Mouse (Mus musculus) bone marrow macrophage, adult 2 months (primary cell): ENCODE results near the gene Ywhah. TPM values are rescaled to one million over a fixed set of nuclear protein-coding genes. Genes with fewer than 3 reads are reported as not detected.

Source experiments
- H3K27ac ChIP-seq: 2 replicates; pipeline ENCODE4 v1.5.1; 2012; ENCODE audit warnings: low read depth, low read length; ENCODE audit not compliant: insufficient read depth
- H3K4me1 ChIP-seq: 2 replicates; pipeline ENCODE4 v1.6.1; 2012; ENCODE audit warnings: low read length; ENCODE audit not compliant: control insufficient read depth, insufficient read depth
- H3K4me3 ChIP-seq: 2 replicates; pipeline ENCODE4 v1.5.1; 2012; ENCODE audit warnings: mild to moderate bottlenecking, low read length, moderate library complexity; ENCODE audit not compliant: insufficient read depth
- CTCF ChIP-seq: IDR thresholded peaks from 2 replicates; pipeline ENCODE4 v1.5.1; 2012; ENCODE audit warnings: low read depth, mild to moderate bottlenecking, low read length, moderate library complexity
- POLR2A ChIP-seq: IDR thresholded peaks from 2 replicates; pipeline ENCODE4 v1.6.1; 2012; ENCODE audit warnings: mild to moderate bottlenecking, low read depth, low read length, borderline replicate concordance
- polyA plus RNA-seq: library from polyadenylated mRNA; stranded (reverse); fragments of >200 nt; gene quantifications from 2 replicates; pipeline ENCODE4 v1.2.4, GENCODE M21; 2012; ENCODE audit not compliant: missing spikeins, insufficient read depth, insufficient read length

Ywhah gene
- polyA plus RNA-seq = 452 and 507 TPM in 2 replicates

GRCm38 (mm10) chr5:33018561-33019425 is at the start of gene Ywhah:
Gene Ywhah, plus strand, starts transcription at chr5:33018816.
- Histone ChIP-seq H3K4me1 (peaks cover 29% of the 10 kb centered on the region), H3K4me3 (peak within 1 kb of the TSS; percentile 90), H3K27ac (peak within 1 kb of the TSS; percentile 94)
- TF ChIP-seq CTCF (no peak), POLR2A (no peak)

DNA sequence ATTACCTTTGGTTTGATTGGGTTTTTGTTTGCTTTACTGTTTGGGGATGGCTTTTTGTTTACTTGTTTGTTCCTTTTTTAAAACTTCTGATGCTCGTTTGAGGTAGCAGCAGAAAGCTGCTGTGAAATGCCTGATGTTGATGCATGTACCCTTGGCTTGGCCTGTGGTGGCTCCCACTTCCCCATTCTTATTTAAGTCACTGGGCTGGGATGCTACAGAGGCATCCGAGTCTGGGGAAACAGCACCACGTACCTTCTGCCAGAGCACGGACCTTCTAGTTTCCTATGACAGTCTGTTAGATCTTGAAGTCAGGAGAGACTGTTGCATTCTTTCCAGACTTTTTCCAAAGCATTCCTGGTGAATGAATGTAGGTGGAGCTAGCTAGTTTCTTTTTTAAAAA is 42.1 kb upstream of the Ywhah start:
- H3K27ac ChIP-seq = no peak overlapping the region
- H3K4me1 ChIP-seq = no peaks in the 10 kb centered on the region
- no peak for TF ChIP-seq CTCF
- no peak for TF ChIP-seq POLR2A
- H3K4me3 ChIP-seq = no peak overlapping the region

GRCm38 (mm10) chr5:32977179-32977578 is 41.4 kb upstream of the Ywhah start:
- H3K4me3 ChIP-seq = no peak overlapping the region
- TF ChIP-seq POLR2A (no peak), CTCF (no peak)
- no peak overlapping the region for H3K27ac ChIP-seq
- H3K4me1 ChIP-seq = no peaks in the 10 kb centered on the region

DNA sequence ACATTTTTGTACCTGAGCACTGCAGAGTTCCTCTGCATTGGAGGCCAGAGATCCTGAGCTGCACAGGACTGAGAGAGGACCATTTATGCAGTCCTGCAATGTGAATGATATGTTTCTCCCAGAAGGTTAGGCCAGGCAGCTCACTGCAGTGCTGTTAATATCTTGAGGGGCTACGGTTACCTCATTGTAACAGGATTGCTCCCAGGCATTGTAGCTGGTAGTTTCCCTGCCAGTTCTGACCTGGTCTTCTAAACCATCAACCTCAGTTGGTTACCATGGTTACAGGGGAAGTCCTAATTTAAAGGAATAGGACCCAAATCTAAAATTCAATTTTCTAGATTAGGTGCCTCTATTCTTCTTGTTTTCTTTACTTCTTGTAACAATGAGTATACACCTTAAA is 33.2 kb upstream of the Ywhah start:
- Histone ChIP-seq H3K4me3 (no peak overlapping the region), H3K4me1 (peaks cover 3% of the 10 kb centered on the region; the same call in 1 of the 2 replicates), H3K27ac (no peak overlapping the region)
- TF ChIP-seq POLR2A (no peak), CTCF (no peak)

DNA sequence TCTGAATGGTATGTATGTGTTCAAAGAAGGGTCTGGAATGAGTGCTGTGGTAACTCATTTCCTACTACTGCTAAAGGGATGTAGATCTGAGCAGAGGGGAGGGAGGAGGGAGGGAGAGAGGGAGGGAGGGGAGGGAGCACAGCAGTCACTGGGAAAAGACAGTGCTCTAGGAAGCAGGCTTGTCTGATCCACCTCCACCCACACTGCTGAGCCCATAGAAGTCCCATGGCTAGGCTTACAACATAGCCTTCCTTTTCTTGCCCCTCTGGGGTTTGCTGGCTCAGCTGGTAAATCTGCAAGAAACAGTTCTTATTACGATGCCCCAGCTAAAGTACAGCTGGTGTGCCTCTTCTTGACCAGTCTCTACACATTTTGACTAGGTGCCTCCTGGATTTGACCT is 30.7 kb upstream of the Ywhah start:
- Histone ChIP-seq H3K27ac (peak overlapping the region; percentile 32; the same call in 1 of the 2 replicates), H3K4me3 (no peak overlapping the region), H3K4me1 (peaks cover 3% of the 10 kb centered on the region; the same call in 1 of the 2 replicates)
- TF ChIP-seq POLR2A (no peak), CTCF (no peak)

DNA sequence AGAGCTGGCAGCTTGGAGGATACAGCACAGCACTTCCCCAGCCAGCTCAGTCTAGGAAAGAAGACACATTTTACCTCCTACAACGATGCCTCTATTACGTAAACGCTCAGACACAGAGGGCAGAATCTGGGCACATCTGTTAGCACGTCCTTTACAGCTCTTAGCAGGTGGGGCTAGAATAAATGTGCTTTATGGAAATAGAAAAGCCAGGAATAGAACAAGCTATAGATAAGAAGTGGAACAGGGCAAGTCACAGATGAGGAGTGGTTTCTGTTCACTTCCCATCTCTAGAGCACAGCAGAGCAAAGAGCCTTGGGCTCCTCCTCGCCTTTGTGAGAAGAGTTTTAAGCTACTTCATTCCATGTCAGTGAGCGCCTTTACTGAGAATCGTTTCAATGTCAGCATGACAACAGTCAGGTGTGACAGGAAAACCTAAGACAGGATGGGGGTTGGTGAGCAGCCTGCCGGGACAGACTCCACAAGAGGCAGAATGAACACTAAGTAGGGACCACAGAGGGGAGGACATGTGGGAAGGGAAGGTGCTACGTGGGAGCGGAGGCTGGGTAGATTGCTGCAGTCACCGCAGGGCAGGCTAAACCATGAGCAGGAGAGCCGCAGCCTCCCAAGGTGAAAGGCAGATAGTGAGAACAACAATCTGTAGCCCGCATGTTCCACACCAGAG is 28.5 kb upstream of the Ywhah start:
- Histone ChIP-seq H3K4me1 (peaks cover 3% of the 10 kb centered on the region; the same call in 1 of the 2 replicates), H3K27ac (no peak overlapping the region)
- no peak for TF ChIP-seq POLR2A
- TF ChIP-seq CTCF = no peak

GRCm38 (mm10) chr5:32991152-32991551 is 27.5 kb upstream of the Ywhah start:
- no peak for TF ChIP-seq CTCF
- TF ChIP-seq POLR2A = no peak
- H3K4me3 ChIP-seq = no peak overlapping the region
- peaks cover 10% of the 10 kb centered on the region for H3K4me1 ChIP-seq
- no peak overlapping the region for H3K27ac ChIP-seq

More for the DNA sequence above, 28.5 kb upstream of the Ywhah start:
- H3K4me3 ChIP-seq = no peak overlapping the region

DNA sequence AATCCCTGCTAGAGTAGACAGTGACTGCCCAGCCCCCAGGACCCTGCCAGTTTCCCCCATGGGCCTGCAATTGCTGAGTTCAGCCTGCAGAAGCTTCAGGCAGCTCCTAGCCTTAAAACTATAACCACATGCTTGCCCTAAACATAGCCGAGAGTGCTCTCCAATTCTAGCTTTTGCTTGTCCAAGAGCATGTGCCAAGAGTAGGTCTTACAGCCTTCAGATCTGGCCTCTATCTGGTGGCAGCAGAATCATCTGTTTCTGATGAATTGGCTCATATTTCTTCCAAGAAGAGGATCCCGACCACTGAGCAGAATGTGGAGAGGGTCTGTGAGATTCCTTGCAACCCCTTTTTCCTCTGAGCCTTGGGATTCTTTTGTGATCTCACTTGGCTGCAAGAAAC is 24.1 kb upstream of the Ywhah start:
- H3K4me1 ChIP-seq = peaks cover 28% of the 10 kb centered on the region
- no peak overlapping the region for H3K4me3 ChIP-seq
- TF ChIP-seq POLR2A (no peak), CTCF (no peak)
- H3K27ac ChIP-seq = no peak overlapping the region

DNA sequence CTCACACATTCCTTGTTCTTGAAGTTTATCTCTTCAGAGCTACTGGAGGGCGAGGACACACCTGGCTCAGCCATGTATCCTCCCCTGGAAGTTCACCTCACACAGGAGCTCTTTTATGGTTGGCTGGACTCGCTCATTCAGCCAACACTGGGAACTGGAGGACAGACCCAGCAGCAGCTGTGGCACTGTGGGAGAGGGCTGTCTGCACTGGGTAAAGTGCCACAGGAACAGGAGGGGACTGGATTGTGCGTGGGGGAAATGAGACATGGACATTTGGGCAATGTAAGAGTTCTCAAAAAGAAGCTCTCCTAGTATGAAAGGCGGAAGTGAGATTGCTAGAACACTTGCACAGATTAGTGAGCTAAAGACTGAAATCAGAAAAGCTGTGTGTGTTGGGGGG is 22.9 kb upstream of the Ywhah start:
- Histone ChIP-seq H3K4me3 (no peak overlapping the region), H3K4me1 (peaks cover 28% of the 10 kb centered on the region), H3K27ac (no peak overlapping the region)
- no peak for TF ChIP-seq CTCF
- TF ChIP-seq POLR2A = no peak

- no peak overlapping the region for H3K27ac ChIP-seq
- H3K4me3 ChIP-seq = no peak overlapping the region
- peaks cover 28% of the 10 kb centered on the region for H3K4me1 ChIP-seq
- no peak for TF ChIP-seq CTCF
Observed at GRCm38 (mm10) chr5:32996560-32996959, 22.1 kb upstream of the Ywhah start.
